Mouse (Mus musculus) heart, embryonic 15.5 days (tissue): ENCODE measurements around the gene Ddx51. TPM values are rescaled to one million over a fixed set of nuclear protein-coding genes. Genes with fewer than 3 reads are reported as not detected.
A peak's percentile ranks its signal among the peaks of the same experiment; 100 is the strongest.

Experiments
- ATAC-seq: fragments of 200-750 bp; cut with Nextera tagmentation; replicated peaks from 2 replicates; pipeline ENCODE4 v1.8.0; 2017; ENCODE audit warnings: low read depth, moderate TSS enrichment; ENCODE audit not compliant: insufficient number of reproducible peaks, insufficient read depth, low FRiP score
- H3K27ac ChIP-seq: fragments of 300-500 bp; sonication (generic); 2 replicates; pipeline ENCODE4 v1.5.1; 2015; ENCODE audit warnings: mild to moderate bottlenecking, inconsistent platforms
- H3K27me3 ChIP-seq: fragments of 300-500 bp; sonication (generic); 2 replicates; pipeline ENCODE4 v1.6.1; 2015; ENCODE audit warnings: inconsistent platforms
- H3K36me3 ChIP-seq: fragments of 300-500 bp; sonication (generic); 2 replicates; pipeline ENCODE4 v1.6.1; 2015; ENCODE audit warnings: mild to moderate bottlenecking, inconsistent platforms
- H3K4me1 ChIP-seq: fragments of 300-500 bp; sonication (generic); replicated peaks from 2 replicates; pipeline ENCODE4 v1.6.1; 2015; ENCODE audit warnings: inconsistent platforms
- H3K4me2 ChIP-seq: fragments of 300-500 bp; sonication (generic); 2 replicates; pipeline ENCODE4 v1.6.1; 2015; ENCODE audit warnings: inconsistent platforms, mild to moderate bottlenecking, moderate library complexity
- H3K4me3 ChIP-seq: fragments of 300-500 bp; sonication (generic); 2 replicates; pipeline ENCODE4 v1.5.1; 2015; ENCODE audit warnings: mild to moderate bottlenecking, inconsistent platforms
- H3K9ac ChIP-seq: fragments of 300-500 bp; sonication (generic); 2 replicates; pipeline ENCODE4 v1.6.1; 2015; ENCODE audit warnings: mild to moderate bottlenecking, inconsistent platforms
- H3K9me3 ChIP-seq: fragments of 300-500 bp; sonication (generic); replicated peaks from 2 replicates; pipeline ENCODE4 v1.6.1; 2016; ENCODE audit warnings: inconsistent platforms
- WGBS: fragments of 180-500 bp; shearing (Covaris S2); methylation state at CpG from one replicate; pipeline ENCODE4 v1.1.7; 2015; ENCODE audit warnings: mixed read lengths; 5-methylcytosine and 5-hydroxymethylcytosine counted together
- polyA plus RNA-seq: library from polyadenylated mRNA; unstranded; fragments of >200 nt; fragmentation: Nextera tagmentation; extraction: Ambion mirVana; gene quantifications from 2 replicates; pipeline ENCODE4 v1.2.1, GENCODE M21; 2015

Ddx51 gene
- 11.2 and 11.8 TPM in 2 replicates for polyA plus RNA-seq

DNA sequence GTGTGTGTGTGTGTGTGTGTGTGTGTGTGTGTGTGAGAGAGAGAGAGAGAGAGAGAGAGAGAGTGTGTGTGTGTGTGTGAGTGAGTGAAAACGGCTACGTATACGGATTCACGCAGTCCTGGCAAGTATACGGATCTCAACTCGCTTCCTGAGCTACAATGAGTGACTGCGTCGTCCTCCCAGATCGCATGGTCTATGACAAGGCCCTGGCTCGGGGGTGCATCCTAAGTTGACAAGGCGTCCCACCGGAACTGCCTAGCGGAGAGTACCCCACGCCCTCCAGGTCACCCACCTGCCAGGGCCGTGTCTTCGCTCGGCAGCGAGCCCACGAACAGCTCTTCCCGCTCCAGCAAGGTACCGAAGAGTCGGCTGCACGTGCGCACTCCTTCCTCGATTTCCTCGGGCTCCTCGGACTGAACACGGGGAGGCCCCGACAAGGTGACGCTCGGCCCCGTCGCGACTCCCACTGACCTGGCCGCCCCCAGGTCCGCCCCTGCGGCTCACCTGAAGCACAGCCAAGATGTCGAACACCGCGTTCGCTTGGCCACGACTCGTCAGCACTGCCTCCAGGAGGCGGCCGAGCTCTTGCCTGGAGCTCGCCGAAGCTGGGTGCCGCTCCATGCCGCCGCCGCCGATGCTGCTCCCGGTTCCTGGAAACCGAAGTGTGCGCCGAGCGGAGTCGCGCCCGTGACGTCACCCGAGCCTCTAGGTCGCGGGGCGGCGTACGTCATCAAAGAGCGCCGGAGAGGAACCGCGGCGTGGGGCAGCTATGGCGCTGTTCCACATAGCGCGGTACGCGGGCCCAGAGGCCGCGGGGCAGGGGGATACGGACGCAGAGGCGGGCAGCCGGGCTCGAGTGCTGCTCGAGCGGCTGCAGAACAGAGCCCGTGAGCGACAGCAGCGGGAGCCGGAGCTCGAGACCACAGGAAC lies at the start of gene Ddx51, which contains the start of gene Noc4l:
TSS of gene Ddx51 (plus strand) at position 733 of the 930 bp plus-strand sequence.
TSS of gene Noc4l (minus strand) at position 699 of the 930 bp plus-strand sequence.
- peak; percentile 88 for ATAC-seq
- Histone ChIP-seq H3K9me3 (no peaks in the 10 kb centered on the region), H3K4me2 (peak within 1 kb of the TSS; percentile 98), H3K27me3 (no peaks in the 10 kb centered on the region), H3K9ac (peak within 1 kb of the TSS; percentile 93), H3K27ac (no peak within 1 kb of the TSS), H3K4me3 (peak within 1 kb of the TSS; percentile 85), H3K36me3 (peaks cover 71% of the 10 kb centered on the region), H3K4me1 (peaks cover 16% of the 10 kb centered on the region)
- whole genome bisulfite sequencing: 1% methylated on average over 91 of the region's 91 CpGs

DNA sequence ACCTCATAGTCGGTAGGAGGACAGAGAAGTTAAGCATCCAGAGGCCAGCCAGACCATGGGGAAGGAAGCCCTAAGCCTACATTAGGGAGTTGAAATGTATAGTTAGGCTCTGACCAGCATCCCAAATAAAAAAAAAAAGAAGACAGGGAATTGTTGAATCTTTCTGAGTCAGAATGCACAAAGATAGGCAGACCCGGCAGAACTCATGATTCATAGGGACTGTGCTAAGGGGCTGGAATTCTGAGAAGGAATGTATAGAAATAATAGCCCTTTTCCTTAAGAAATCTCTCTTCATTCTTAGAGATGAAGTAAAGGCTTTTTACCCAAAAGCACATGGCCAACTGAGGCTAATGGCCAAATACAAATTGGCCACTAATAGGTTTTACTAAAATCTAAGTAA lies 48.9 kb upstream of the Ddx51 start:
- Histone ChIP-seq H3K4me3 (no peak overlapping the region), H3K27ac (no peak overlapping the region), H3K36me3 (no peaks in the 10 kb centered on the region), H3K4me2 (no peak overlapping the region), H3K27me3 (no peaks in the 10 kb centered on the region), H3K4me1 (no peaks in the 10 kb centered on the region), H3K9ac (no peak overlapping the region), H3K9me3 (no peaks in the 10 kb centered on the region)
- ATAC-seq: no peak
- 78% methylated on average over 2 of the region's 2 CpGs for WGBS

DNA sequence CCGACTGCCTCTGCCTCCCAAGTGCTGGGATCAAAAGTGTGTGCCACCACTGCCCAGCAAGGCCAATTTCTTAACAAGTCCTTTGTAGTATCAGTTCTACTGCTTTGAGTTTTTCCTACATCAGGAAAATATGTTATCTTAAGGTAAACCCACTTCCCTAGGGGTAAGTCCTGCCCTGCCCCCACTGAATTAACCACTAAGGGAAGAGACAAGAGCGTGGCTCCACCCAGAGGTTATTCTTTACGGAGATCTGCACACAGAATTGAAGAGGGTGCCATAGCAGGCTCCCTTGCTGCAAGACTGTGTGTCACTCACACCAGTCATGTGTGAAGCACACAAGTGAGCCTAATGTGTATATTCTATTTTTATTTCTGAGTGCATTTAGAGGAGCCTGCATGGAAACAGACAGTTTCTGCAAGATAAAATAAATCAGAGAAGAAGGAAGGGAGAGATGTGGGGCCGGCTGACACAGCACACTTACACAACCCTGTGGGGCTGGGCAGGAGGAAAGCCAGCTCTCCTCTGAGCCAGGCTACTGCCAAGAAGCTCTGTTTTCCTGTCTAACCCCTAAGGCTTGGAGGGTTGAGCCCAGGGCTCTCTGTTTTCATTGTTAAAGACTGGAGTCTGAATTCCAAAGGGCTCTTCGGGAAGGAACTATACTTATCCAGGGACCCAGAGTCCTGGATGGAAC lies 47.6 kb upstream of the Ddx51 start:
- H3K4me2 ChIP-seq: no peak overlapping the region
- no peaks in the 10 kb centered on the region for H3K9me3 ChIP-seq
- H3K9ac ChIP-seq: no peak overlapping the region
- no peak overlapping the region for H3K27ac ChIP-seq
- H3K4me3 ChIP-seq: no peak overlapping the region
- no peaks in the 10 kb centered on the region for H3K36me3 ChIP-seq
- ATAC-seq: no peak
- WGBS: 40% methylated on average over 5 of the region's 5 CpGs
- H3K4me1 ChIP-seq: no peaks in the 10 kb centered on the region
- no peaks in the 10 kb centered on the region for H3K27me3 ChIP-seq

DNA sequence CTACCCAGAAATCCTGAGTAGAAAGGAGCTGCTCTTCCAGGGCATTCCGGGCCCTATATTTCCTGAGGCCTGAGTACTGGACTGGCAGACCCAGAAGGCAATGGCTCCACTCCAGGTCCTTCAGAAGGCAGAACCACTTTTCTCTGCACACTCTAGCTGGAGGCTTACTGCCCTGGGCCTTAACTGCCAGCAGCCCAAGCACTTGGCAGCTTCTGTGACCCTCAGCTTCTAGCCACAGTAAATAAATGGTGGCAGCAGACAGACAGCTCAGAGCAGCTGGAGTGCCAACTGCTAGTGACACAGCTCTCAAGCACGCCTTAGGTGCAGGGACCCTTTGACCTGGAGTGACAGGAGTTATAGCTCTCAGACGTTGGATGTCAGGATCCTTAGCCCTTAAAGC lies 45.5 kb upstream of the Ddx51 start:
- ATAC-seq: no peak
- Histone ChIP-seq H3K36me3 (no peaks in the 10 kb centered on the region), H3K9ac (no peak overlapping the region), H3K4me3 (no peak overlapping the region), H3K27ac (no peak overlapping the region), H3K9me3 (no peaks in the 10 kb centered on the region), H3K4me1 (no peaks in the 10 kb centered on the region), H3K4me2 (no peak overlapping the region), H3K27me3 (no peaks in the 10 kb centered on the region)
- 66% methylated on average over 3 of the region's 3 CpGs for WGBS

DNA sequence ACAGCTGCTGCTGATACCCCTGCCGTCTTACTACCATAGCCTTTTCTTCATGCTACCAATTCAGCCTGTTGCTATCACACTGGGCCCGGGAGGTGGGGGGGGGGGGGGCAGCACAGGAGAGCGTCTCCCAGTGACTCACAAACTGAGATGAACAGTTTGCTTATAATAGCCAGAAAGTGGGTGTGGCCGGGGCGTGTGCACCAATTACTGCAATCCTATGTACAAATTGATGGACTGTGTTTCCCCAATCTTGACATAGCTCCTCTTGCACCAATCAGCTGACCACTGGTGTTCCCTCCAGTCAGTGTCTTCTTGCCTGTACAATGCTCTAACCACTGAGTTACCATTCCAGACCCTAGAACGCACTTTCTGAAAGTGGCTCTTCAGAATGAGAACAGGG lies 44.9 kb upstream of the Ddx51 start:
- Histone ChIP-seq H3K36me3 (no peaks in the 10 kb centered on the region), H3K27ac (no peak overlapping the region), H3K4me3 (no peak overlapping the region), H3K27me3 (no peaks in the 10 kb centered on the region), H3K9ac (no peak overlapping the region), H3K4me2 (no peak overlapping the region), H3K4me1 (no peaks in the 10 kb centered on the region), H3K9me3 (no peaks in the 10 kb centered on the region)
- ATAC-seq: no peak
- WGBS: 58% methylated on average over 6 of the region's 6 CpGs

DNA sequence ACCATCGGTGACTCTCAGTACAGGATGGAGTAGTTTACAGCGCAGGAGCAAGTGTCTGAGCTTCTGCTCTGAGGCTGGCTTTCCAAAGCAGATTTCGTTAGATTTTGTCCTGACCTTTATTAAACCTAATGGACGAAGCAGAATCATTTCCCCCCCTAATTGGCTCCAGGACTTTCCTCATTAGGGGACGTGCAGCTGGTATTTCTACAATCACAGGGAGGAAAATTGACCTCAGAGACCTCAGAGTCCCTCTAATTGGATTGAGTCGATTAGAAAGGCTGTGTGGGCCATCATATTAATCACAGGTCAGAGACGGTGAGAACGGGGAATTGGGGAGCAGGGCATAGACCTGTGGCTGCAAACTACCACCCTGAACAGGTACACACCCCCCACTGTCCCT lies 44.3 kb upstream of the Ddx51 start:
- Histone ChIP-seq H3K36me3 (no peaks in the 10 kb centered on the region), H3K27ac (no peak overlapping the region), H3K9me3 (no peaks in the 10 kb centered on the region), H3K4me3 (no peak overlapping the region), H3K4me2 (no peak overlapping the region), H3K4me1 (no peaks in the 10 kb centered on the region), H3K27me3 (no peaks in the 10 kb centered on the region), H3K9ac (no peak overlapping the region)
- WGBS: 65% methylated on average over 8 of the region's 8 CpGs
- no peak for ATAC-seq

DNA sequence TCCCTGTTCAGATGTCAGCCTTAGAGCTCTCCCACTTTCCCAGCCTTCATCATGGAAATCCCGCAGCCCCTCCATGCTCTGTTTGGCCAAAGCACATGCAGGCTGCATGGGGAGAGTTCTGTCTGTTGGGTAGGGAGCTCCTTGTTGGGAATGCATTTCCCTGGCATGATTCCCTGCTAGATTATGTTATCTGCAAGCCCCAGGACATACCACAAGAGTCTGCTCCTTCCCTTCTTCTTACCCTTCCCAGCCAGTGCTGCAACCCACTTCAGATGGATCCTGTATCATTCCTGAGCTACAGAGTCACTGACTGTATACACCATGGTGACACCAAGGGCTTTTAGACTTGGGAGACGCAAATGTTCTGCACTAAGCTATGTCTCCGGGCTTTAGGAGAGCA lies 43.8 kb upstream of the Ddx51 start:
- 65% methylated on average over 3 of the region's 3 CpGs for WGBS
- H3K4me2 ChIP-seq: no peak overlapping the region

DNA sequence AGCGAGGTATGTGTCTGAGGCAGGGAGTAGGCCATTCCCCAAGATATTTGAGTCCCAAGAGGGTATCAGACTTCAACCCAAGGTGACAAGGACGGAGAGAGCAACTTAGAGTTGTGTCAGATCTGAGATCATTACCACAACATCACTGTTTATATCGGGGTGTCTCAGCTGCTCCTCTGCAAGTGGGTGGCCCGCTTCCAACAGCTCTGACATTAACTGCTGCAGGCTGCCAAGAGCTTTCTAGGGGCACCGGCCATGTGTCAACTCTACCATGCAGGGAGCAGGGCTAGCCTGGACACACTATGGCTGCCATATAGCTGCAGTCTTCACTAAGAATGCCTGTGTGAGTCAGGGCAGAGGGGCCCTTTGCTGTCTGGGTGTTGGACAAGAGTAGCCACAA lies 43.4 kb upstream of the Ddx51 start:
- Histone ChIP-seq H3K36me3 (no peaks in the 10 kb centered on the region), H3K9me3 (no peaks in the 10 kb centered on the region), H3K4me2 (no peak overlapping the region), H3K9ac (no peak overlapping the region), H3K27me3 (no peaks in the 10 kb centered on the region), H3K27ac (no peak overlapping the region), H3K4me1 (no peaks in the 10 kb centered on the region), H3K4me3 (no peak overlapping the region)
- no peak for ATAC-seq
- WGBS: 67% methylated on average over 5 of the region's 5 CpGs

More for the DNA sequence above, 43.8 kb upstream of the Ddx51 start:
- Histone ChIP-seq H3K9me3 (no peaks in the 10 kb centered on the region), H3K27ac (no peak overlapping the region), H3K4me3 (no peak overlapping the region), H3K9ac (no peak overlapping the region), H3K4me1 (no peaks in the 10 kb centered on the region), H3K36me3 (no peaks in the 10 kb centered on the region), H3K27me3 (no peaks in the 10 kb centered on the region)
- no peak for ATAC-seq

DNA sequence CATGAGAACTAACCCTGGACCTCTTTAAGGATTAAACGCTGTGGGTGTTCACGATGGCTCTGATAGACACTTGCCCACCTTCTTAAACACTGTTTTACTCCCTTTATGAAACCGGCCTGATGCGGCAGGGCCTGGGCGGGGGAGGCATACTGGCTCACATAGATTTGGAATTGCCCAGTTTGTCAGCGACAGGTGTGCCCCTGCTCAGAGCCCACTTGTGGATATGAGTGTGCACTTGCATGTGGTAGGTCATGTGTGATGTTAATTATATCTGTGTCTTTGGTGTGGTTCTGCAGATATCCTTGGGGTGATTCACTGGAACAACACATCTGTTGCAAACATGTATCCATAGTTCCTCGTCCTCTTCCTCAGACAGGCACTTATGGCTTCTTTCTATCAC lies 42.8 kb upstream of the Ddx51 start:
- Histone ChIP-seq H3K9me3 (no peaks in the 10 kb centered on the region), H3K36me3 (no peaks in the 10 kb centered on the region), H3K4me1 (no peaks in the 10 kb centered on the region), H3K27me3 (no peaks in the 10 kb centered on the region), H3K9ac (no peak overlapping the region), H3K4me2 (no peak overlapping the region), H3K27ac (no peak overlapping the region), H3K4me3 (no peak overlapping the region)
- no peak for ATAC-seq
- 85% methylated on average over 7 of the region's 7 CpGs for WGBS

DNA sequence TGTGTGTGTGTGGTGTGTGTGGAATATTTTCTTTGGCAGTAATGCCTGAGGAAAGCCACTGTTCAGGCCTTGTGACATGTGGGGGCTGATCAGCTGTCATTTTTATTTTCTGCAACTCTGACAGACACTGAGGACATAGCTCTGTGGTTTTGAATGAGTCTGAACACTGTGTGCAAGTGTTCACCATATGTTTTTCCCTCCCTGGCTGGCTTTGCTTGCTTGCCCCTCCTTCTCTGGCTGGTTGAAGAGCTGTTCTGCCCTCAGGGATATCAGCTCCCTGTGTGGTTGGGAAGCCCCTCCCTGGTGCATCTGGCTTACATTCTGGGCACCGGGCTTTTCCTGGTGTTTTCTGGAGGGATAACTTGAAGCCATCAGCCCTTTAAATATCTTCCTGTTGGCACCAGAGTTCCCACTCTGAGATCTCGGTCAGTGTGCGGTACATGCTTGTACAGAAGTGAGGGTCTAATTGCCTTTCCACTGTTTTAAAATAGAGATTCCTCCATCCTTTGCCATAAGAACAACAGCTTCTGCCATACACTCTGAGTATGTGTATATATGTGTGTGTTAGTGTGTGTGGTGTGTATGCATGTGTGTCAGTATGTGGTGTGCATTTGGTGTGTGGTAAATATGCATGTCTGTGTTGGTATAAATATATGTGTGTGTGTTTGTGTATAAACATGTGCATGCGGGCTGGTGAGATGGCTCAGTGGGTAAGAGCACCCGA lies 41.7 kb upstream of the Ddx51 start:
- 75% methylated on average over 5 of the region's 5 CpGs for WGBS
- no peaks in the 10 kb centered on the region for H3K9me3 ChIP-seq
- no peaks in the 10 kb centered on the region for H3K4me1 ChIP-seq
- no peak for ATAC-seq
- no peak overlapping the region for H3K27ac ChIP-seq
- H3K36me3 ChIP-seq: no peaks in the 10 kb centered on the region
- H3K27me3 ChIP-seq: no peaks in the 10 kb centered on the region
- no peak overlapping the region for H3K9ac ChIP-seq
- no peak overlapping the region for H3K4me2 ChIP-seq
- no peak overlapping the region for H3K4me3 ChIP-seq

DNA sequence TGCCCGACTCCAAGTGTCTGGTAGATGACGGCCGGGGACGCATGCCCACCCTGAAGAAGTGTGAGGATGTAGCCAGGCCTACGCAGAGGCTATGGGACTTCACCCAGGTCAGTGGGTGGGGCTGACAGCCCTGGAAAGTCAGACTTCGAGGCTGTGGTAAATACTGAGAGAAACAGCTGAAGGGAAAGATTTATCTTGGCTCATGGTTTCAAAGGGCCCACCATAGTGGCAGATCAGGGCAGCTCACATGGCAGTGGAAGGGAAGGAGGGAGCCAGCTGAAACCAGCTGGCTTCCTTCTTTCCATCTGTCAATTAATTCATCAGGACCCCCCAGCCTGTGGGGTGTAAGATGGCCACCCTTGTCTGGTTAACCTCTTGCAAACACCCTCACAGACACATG lies 34.0 kb upstream of the Ddx51 start:
- Histone ChIP-seq H3K4me3 (no peak overlapping the region), H3K4me2 (no peak overlapping the region), H3K4me1 (no peaks in the 10 kb centered on the region), H3K9ac (no peak overlapping the region), H3K27ac (no peak overlapping the region), H3K27me3 (0 out of 2 replicates have a peak, but pooled peaks cover 3% of the 10 kb centered on the region), H3K36me3 (no peaks in the 10 kb centered on the region), H3K9me3 (no peaks in the 10 kb centered on the region)
- no peak for ATAC-seq
- 85% methylated on average over 6 of the region's 6 CpGs for WGBS
